Mouse (Mus musculus) forebrain, embryonic 15.5 days (tissue): ENCODE measurements around the gene Rchy1. TPM values are rescaled to one million over a fixed set of nuclear protein-coding genes. Genes with fewer than 3 reads are reported as not detected.
A peak's percentile ranks its signal among the peaks of the same experiment; 100 is the strongest.
"Not testable (repeated sequence)": the region's sequence is repeated elsewhere in the genome, so short reads cannot be mapped to it uniquely, and the experiment has no call there.

ENCODE experiments used
- ATAC-seq: fragments of 200-750 bp; cut with Nextera tagmentation; replicated peaks from 2 replicates; pipeline ENCODE4 v1.8.0; 2017; ENCODE audit warnings: mild to moderate bottlenecking, moderate TSS enrichment, moderate library complexity
- H3K27ac ChIP-seq: fragments of 300-500 bp; sonication (generic); replicated peaks from 2 replicates; pipeline ENCODE4 v1.5.1; 2015; ENCODE audit warnings: mild to moderate bottlenecking, inconsistent platforms
- H3K27me3 ChIP-seq: fragments of 300-500 bp; sonication (generic); 2 replicates; pipeline ENCODE4 v1.6.1; 2015; ENCODE audit warnings: inconsistent platforms
- H3K36me3 ChIP-seq: fragments of 300-500 bp; sonication (generic); 2 replicates; pipeline ENCODE4 v1.6.1; 2015; ENCODE audit warnings: mild to moderate bottlenecking, inconsistent platforms
- H3K4me1 ChIP-seq: fragments of 300-500 bp; sonication (generic); 2 replicates; pipeline ENCODE4 v1.6.1; 2015; ENCODE audit warnings: inconsistent platforms
- H3K4me2 ChIP-seq: fragments of 300-500 bp; sonication (generic); replicated peaks from 2 replicates; pipeline ENCODE4 v1.6.1; 2015; ENCODE audit warnings: mild to moderate bottlenecking, inconsistent platforms
- H3K4me3 ChIP-seq: fragments of 300-500 bp; sonication (generic); 2 replicates; pipeline ENCODE4 v1.5.1; 2015; ENCODE audit warnings: mild to moderate bottlenecking, inconsistent platforms
- H3K9ac ChIP-seq: fragments of 300-500 bp; sonication (generic); replicated peaks from 2 replicates; pipeline ENCODE4 v1.6.1; 2015; ENCODE audit warnings: mild to moderate bottlenecking, inconsistent platforms
- H3K9me3 ChIP-seq: fragments of 300-500 bp; sonication (generic); 2 replicates; pipeline ENCODE4 v1.6.1; 2016; ENCODE audit warnings: inconsistent platforms
- WGBS: fragments of 180-500 bp; shearing (Covaris S2); methylation state at CpG from one replicate; pipeline ENCODE4 v1.1.7; 2015; ENCODE audit warnings: mixed read lengths; 5-methylcytosine and 5-hydroxymethylcytosine counted together
- polyA plus RNA-seq: library from polyadenylated mRNA; unstranded; fragments of >200 nt; fragmentation: Nextera tagmentation; extraction: Ambion mirVana; gene quantifications from 2 replicates; pipeline ENCODE4 v1.2.1, GENCODE M21; 2015

Rchy1 gene
- polyA plus RNA-seq, 1 experiment from 2014 or later, result 74.0 TPM

DNA sequence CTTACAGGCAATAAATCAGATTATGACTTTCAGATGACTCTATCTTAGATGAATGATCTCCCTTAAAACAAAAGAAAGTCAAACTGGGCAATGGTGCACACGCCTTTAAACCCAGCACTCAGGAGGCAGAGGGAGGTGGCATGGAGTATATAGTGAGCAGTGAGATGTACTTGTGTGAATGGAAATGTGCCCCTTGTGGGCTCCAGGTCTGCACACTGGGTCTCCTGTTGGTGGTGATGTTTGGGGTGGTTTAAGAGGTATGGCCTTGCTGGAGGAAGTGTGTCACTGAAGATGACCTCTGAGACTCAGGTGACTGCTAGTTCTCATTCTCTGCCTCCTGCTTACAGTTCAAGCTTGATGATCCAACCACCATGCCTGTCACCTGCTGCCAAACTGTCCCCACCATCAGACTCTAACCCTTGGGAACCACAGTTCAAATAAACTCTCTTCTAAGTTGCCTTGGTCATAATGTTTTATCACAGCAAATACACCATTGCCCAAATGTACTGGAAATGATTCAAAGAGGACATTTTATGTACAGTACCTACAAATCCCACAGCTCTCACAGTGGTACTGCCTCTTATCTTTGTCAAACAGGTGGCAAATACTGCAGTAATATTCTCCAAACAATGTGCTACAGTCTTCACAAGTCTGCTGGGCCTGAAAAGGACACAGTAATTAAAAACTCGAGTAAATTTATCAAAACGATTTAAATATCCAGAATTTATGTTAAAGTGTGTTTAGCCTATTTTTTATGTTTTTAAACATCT lies 5.7 kb downstream of the Rchy1 start:
- Histone ChIP-seq H3K9ac (no peak overlapping the region), H3K4me3 (no peak overlapping the region), H3K4me2 (no peak overlapping the region), H3K4me1 (peaks cover 28% of the 10 kb centered on the region), H3K27me3 (no peaks in the 10 kb centered on the region), H3K27ac (no peak overlapping the region), H3K9me3 (no peaks in the 10 kb centered on the region), H3K36me3 (peaks cover 33% of the 10 kb centered on the region)
- ATAC-seq, result no peak
- WGBS, result 94% methylated on average over 3 of the region's 3 CpGs

DNA sequence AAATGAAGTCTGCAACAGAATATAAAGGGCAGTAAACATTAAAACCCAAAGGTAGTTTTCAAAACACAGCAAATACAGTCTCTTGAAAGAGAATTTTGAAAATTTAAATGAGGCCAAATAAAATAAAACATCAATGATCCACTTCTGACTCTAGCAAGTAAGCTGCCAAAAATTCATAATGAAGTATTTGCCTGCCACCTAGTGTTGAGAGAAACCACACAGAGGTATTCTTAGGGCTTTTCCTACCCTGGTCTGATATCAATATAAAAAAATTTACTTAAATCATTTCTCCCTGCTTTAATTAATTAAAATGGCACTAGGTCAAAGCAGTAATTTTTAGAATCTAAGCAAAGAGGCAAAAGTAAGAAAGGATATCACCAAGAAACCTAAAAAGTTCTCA lies 11.5 kb downstream of the Rchy1 start:
- ATAC-seq, result no peak
- no peaks in the 10 kb centered on the region for H3K4me1 ChIP-seq
- H3K4me3 ChIP-seq, result no peak overlapping the region
- H3K36me3 ChIP-seq, result peaks cover 57% of the 10 kb centered on the region
- no peak overlapping the region for H3K9ac ChIP-seq
- no peaks in the 10 kb centered on the region for H3K27me3 ChIP-seq
- H3K4me2 ChIP-seq, result no peak overlapping the region
- no peaks in the 10 kb centered on the region for H3K9me3 ChIP-seq
- H3K27ac ChIP-seq, result no peak overlapping the region

DNA sequence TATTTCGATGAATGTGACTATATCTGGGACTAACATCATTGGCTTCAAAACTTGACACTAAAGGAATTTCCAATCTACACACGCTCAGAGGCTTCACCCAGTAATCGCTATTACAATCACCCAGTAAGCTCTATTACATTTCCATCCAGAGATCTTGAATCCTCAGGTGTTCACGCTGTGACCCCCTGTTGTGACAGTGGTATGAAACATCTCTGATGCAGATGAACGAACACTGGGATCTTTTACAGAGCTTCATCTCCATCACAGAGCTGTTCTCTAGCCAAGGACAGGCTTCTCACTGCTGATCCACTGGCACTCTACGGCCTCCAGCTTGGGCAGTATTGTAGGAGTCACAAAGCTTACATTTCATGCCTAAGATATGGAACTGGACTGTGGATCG lies 13.4 kb downstream of the Rchy1 start:
- no peak overlapping the region for H3K27ac ChIP-seq
- ATAC-seq, result no peak
- H3K9me3 ChIP-seq, result no peaks in the 10 kb centered on the region
- H3K4me3 ChIP-seq, result no peak overlapping the region
- no peaks in the 10 kb centered on the region for H3K27me3 ChIP-seq
- WGBS, result 90% methylated on average over 7 of the region's 7 CpGs
- peaks cover 56% of the 10 kb centered on the region for H3K36me3 ChIP-seq
- no peak overlapping the region for H3K9ac ChIP-seq
- no peak overlapping the region for H3K4me2 ChIP-seq
- H3K4me1 ChIP-seq, result no peaks in the 10 kb centered on the region

DNA sequence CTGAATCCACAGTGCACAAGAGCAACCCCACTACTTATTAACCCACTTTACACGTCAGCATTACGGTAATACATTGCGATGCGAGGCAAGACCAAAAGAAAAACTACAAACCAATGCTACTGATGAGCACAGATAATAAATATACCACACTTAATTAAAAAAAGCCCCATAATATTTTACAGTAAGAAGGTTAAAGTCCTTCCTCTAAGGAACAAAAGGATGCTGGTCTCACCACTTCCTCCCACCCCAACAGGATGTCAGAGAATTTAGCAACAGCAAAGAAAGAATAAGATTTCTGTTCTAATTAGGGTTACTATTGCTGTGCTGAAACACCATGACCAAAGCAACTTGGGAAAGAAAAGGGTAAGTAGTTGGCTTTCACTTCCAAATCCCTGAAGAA lies 15.9 kb downstream of the Rchy1 start:
- Histone ChIP-seq H3K27ac (no peak overlapping the region), H3K4me3 (no peak overlapping the region), H3K4me1 (no peaks in the 10 kb centered on the region), H3K9me3 (no peaks in the 10 kb centered on the region), H3K36me3 (peaks cover 41% of the 10 kb centered on the region), H3K9ac (no peak overlapping the region), H3K4me2 (no peak overlapping the region), H3K27me3 (no peaks in the 10 kb centered on the region)
- WGBS, result 96% methylated on average over 4 of the region's 4 CpGs
- no peak for ATAC-seq

DNA sequence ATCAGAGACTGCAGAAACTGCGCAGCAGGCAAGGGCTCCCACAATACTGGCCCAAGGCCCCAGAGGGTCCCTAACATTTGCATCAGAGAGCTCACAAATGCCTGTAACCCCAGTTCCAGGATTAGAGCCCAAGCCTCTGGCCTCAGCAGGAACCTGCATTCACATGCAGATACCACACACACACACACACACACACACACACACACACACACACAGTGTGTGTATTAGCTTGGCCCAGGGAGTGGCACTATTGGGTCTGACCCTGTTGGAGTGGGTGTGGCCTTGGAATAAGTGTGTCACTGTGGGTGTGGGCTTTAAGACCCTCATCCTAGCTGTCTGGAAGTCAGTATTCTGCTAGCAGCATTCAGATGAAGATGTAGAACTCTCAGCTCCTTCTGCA lies 17.3 kb downstream of the Rchy1 start:
- H3K9ac ChIP-seq, H3K9me3 ChIP-seq, H3K27me3 ChIP-seq, H3K4me1 ChIP-seq, ATAC-seq, H3K4me2 ChIP-seq, H3K27ac ChIP-seq, H3K4me3 ChIP-seq: not testable (repeated sequence)
- 73% methylated on average over 1 of the region's 1 CpGs for WGBS
- peaks cover 36% of the 10 kb centered on the region for H3K36me3 ChIP-seq

DNA sequence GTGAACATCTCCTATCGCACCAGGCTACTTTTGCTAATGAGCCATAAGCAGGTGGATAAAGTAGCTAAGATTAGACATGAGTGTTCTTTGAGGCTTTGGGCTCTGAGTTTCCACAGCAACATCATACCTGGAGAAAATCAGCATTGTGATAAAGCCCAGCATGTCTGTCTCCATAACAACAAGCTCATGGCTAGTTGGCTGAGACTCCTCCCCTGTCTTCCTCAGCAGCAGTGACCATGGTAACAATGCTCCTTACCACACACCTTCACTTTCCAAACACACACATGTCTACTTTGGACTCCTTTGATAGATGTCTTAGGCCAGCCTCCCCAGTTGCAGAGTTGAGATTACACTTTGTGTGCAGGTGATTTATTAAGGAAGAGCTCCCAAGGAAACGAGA lies 49.6 kb downstream of the Rchy1 start:
- peak; percentile 57 for ATAC-seq
- 84% methylated on average over 2 of the region's 2 CpGs for WGBS

DNA sequence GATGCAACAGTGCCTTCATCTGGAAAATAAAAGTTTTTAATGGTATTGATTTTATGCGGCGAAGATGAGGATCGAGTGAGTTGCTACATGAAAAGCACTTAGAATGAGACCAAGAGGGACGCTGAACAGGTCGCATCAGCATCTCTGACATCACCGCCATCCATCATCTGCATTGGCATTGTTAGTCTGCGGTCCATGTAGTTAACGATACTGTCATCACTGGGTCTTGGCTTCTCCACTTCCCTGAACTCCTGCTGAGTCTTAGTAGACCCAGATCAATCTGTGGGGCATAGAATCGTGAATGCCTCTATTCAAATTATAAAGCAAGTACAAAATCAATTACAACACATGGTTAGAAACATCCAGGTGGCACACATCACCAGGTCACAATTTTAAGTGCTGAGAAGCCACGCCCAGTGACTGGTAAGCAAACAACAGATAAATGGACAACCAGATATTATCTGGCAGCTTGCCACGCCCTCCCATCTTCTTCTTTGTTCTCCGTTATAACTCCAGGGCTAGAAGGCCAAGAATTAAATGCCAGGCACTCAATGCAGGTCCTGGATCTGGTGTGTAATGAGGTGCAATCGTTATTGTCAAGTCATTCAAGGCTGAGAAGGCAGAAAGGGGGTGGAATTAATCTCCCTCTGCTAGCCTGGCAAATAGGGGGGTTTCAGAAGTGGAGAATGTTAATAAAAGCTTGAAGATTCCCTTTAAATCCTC lies 51.3 kb downstream of the Rchy1 start:
- Histone ChIP-seq H3K4me3 (no peak overlapping the region), H3K9ac (no peak overlapping the region), H3K27me3 (no peaks in the 10 kb centered on the region), H3K9me3 (no peaks in the 10 kb centered on the region), H3K4me2 (no peak overlapping the region), H3K36me3 (no peaks in the 10 kb centered on the region), H3K27ac (no peak overlapping the region), H3K4me1 (0 out of 2 replicates have a peak, but pooled peaks cover 6% of the 10 kb centered on the region)
- ATAC-seq, result peak; percentile 46; the same call in 1 of the 2 replicates
- WGBS, result 55% methylated on average over 13 of the region's 13 CpGs

More for the DNA sequence above, 49.6 kb downstream of the Rchy1 start:
- Histone ChIP-seq H3K9me3 (no peaks in the 10 kb centered on the region), H3K36me3 (no peaks in the 10 kb centered on the region), H3K4me3 (no peak overlapping the region), H3K9ac (no peak overlapping the region), H3K27ac (no peak overlapping the region), H3K4me2 (no peak overlapping the region), H3K4me1 (0 out of 2 replicates have a peak, but pooled peaks cover 6% of the 10 kb centered on the region), H3K27me3 (no peaks in the 10 kb centered on the region)

DNA sequence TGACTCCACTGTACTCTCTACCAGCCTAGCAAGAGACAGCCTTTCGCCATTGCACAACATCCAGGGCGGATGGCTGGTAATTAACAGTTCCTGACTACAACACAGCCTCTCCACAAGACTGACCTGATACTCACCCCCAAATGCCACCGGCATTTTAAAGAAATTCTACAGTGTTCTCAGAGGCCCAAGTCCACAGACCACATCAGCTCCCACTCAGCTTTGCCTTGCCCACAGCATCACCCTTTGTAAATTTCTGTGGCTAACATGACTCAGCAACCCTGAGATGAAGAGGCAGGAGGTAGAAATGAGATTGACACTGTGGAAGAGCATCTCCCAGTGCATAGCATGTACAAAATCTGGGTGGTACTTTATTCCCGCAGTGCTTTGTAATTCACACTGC lies 52.3 kb downstream of the Rchy1 start:
- no peak for ATAC-seq
- Histone ChIP-seq H3K4me1 (0 out of 2 replicates have a peak, but pooled peaks cover 6% of the 10 kb centered on the region), H3K27me3 (no peaks in the 10 kb centered on the region), H3K4me3 (no peak overlapping the region), H3K36me3 (no peaks in the 10 kb centered on the region), H3K9ac (no peak overlapping the region), H3K9me3 (no peaks in the 10 kb centered on the region), H3K4me2 (no peak overlapping the region), H3K27ac (no peak overlapping the region)
- WGBS, result 92% methylated on average over 4 of the region's 4 CpGs

DNA sequence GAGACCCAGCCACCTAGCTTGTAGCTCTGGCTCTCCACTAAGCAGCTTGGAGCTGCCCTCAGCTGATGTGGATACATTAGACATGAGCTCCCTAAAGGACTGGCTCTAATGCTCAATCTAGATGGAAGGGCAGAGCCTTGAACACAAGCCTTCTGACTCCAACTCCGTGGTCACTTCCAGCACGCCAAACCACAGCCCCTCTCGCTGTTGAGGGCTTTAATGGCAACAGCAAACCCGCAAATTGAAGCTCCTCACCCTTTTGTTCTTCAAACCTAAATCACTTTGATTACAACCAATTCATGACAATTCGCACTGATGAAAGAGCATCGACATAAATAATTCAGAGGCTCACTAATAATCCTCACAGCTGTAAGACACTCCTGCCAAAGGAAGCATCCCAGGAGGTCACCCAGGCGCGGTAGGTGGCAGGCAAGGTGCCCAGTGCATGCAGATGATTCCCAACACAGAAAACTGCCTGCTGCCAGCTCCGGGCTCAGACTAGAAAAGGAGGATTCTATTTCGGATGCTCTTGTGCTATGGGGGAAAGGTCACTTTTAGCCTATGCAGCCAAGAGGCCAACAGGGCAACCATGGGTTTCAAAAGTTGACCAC lies 53.8 kb downstream of the Rchy1 start:
- Histone ChIP-seq H3K4me2 (no peak overlapping the region), H3K4me3 (no peak overlapping the region), H3K27ac (no peak overlapping the region), H3K9ac (no peak overlapping the region), H3K27me3 (no peaks in the 10 kb centered on the region), H3K9me3 (no peaks in the 10 kb centered on the region), H3K36me3 (no peaks in the 10 kb centered on the region), H3K4me1 (0 out of 2 replicates have a peak, but pooled peaks cover 6% of the 10 kb centered on the region)
- peak; percentile 39; the same call in 1 of the 2 replicates for ATAC-seq
- 39% methylated on average over 10 of the region's 10 CpGs for WGBS

Other genes starting within 250 kb of the Rchy1 start
- not detected in 2 replicates for gene Odaph, start 24.4 kb upstream of the Rchy1 start, polyA plus RNA-seq
- 6.2 and 6.4 TPM in 2 replicates for gene Cdkl2, start 80.8 kb upstream of the Rchy1 start, polyA plus RNA-seq
- 323 and 349 TPM in 2 replicates for gene G3bp2, start 120.7 kb upstream of the Rchy1 start, polyA plus RNA-seq
- gene Uso1, start 174.9 kb upstream of the Rchy1 start, polyA plus RNA-seq, result 42.1 and 45.8 TPM in 2 replicates